Mouse (Mus musculus): ENCODE results near the gene Hist1h2bh. TPM values are rescaled to one million over a fixed set of nuclear protein-coding genes. Genes with fewer than 3 reads are reported as not detected.

Hist1h2bh gene
- total RNA-seq, 2 experiments from 2014 or later: 1.7 to 2.1 TPM

Small RNA genes within 50 kb of the gene (microRNA-seq; reads per million reads assigned to microRNA genes)
- gene Gm44297: 0 reads per million in 2 experiments
- 0 reads per million in 2 experiments for gene Gm44359
- 0 reads per million in 2 experiments for gene Gm44394
- gene n-TStga1: 0 reads per million in 2 experiments

Other genes starting within 250 kb of the Hist1h2bh start
- 10 to 100 TPM in 1 of 2 experiments, 1 to 10 TPM in 1; 8.4 to 11.1 TPM for gene Zfp322a, start 174.2 kb downstream of the Hist1h2bh start, total RNA-seq (2021)
- 1 to 10 TPM; 3.2 to 3.3 TPM for gene Abt1, start 119.5 kb downstream of the Hist1h2bh start, total RNA-seq (2021)
- gene Btn1a1, start 77.5 kb downstream of the Hist1h2bh start, total RNA-seq (2021): not detected
- gene Btn2a2, start 54.5 kb downstream of the Hist1h2bh start, total RNA-seq (2021): not detected
- gene Hist1h4h, start 12.3 kb downstream of the Hist1h2bh start, total RNA-seq (2021): 100 to 1,000 TPM; 130 to 153 TPM
- gene Hist1h2af, start 9.5 kb downstream of the Hist1h2bh start, total RNA-seq (2021): 10 to 100 TPM in 1 of 2 experiments, 1 to 10 TPM in 1; 7.7 to 11.5 TPM
- 1 to 10 TPM; 2.8 to 5.0 TPM for gene Hist1h3g, start 8.0 kb downstream of the Hist1h2bh start, total RNA-seq (2021)
- 1 to 10 TPM; 5.5 to 6.4 TPM for gene Hist1h3f, start 660 bp upstream of the Hist1h2bh start, total RNA-seq (2021)
- gene Hist1h4f, start 8.3 kb upstream of the Hist1h2bh start, total RNA-seq (2021): 10 to 100 TPM; 12.5 to 22.4 TPM
- 1 to 10 TPM; 1.6 to 2.0 TPM for gene Hist1h1d, start 9.9 kb upstream of the Hist1h2bh start, total RNA-seq (2021)
- 10 to 100 TPM; 11.9 to 17.0 TPM for gene Hist1h3e, start 19.0 kb upstream of the Hist1h2bh start, total RNA-seq (2021)
- gene Hist1h2ae, start 27.8 kb upstream of the Hist1h2bh start, total RNA-seq (2021): 1 to 10 TPM; 1.6 to 2.8 TPM
- 10 to 100 TPM; 15.3 to 21.1 TPM for gene Hist1h2bg, start 28.0 kb upstream of the Hist1h2bh start, total RNA-seq (2021)
- gene Hist1h2bf, start 30.8 kb upstream of the Hist1h2bh start, total RNA-seq (2021): 1 to 10 TPM; 7.5 to 8.5 TPM
- 1 to 10 TPM; 1.2 to 2.2 TPM for gene Hist1h2ad, start 31.0 kb upstream of the Hist1h2bh start, total RNA-seq (2021)
- gene Hist1h3d, start 32.4 kb upstream of the Hist1h2bh start, total RNA-seq (2021): 1 to 10 TPM; 2.8 to 4.8 TPM
- gene Hist1h4d, start 38.2 kb upstream of the Hist1h2bh start, total RNA-seq (2021): 10 to 100 TPM; 39.6 to 39.7 TPM
- gene Hist1h2be, start 77.7 kb upstream of the Hist1h2bh start, total RNA-seq (2021): 10 to 100 TPM; 16.6 to 18.7 TPM
- gene Hist1h1e, start 79.2 kb upstream of the Hist1h2bh start, total RNA-seq (2021): 10 to 100 TPM; 42.9 to 50.8 TPM
- gene Hist1h2ac, start 140.6 kb upstream of the Hist1h2bh start, total RNA-seq (2021): 1 to 10 TPM; 1.3 to 1.4 TPM
- gene Hist1h2bc, start 140.8 kb upstream of the Hist1h2bh start, total RNA-seq (2021): 10 to 100 TPM; 65.6 to 72.3 TPM
- not detected for gene Hist1h1t, start 152.4 kb upstream of the Hist1h2bh start, total RNA-seq (2021)
- 10 to 100 TPM; 62.8 to 75.7 TPM for gene Hist1h4c, start 155.1 kb upstream of the Hist1h2bh start, total RNA-seq (2021)
- gene Hfe, start 167.5 kb upstream of the Hist1h2bh start, total RNA-seq (2021): 10 to 100 TPM; 17.6 to 27.0 TPM
- 100 to 1,000 TPM; 188 to 225 TPM for gene Hist1h1c, start 195.4 kb upstream of the Hist1h2bh start, total RNA-seq (2021)
- gene Hist1h3c, start 202.2 kb upstream of the Hist1h2bh start, total RNA-seq (2021): 1 to 10 TPM; 4.5 to 4.6 TPM
- gene Hist1h2bb, start 203.3 kb upstream of the Hist1h2bh start, total RNA-seq (2021): 1 to 10 TPM; 5.1 to 7.0 TPM
- gene Hist1h2ab, start 207.7 kb upstream of the Hist1h2bh start, total RNA-seq (2021): 10 to 100 TPM in 1 of 2 experiments, 1 to 10 TPM in 1; 9.4 to 10.3 TPM
- gene Hist1h3b, start 208.9 kb upstream of the Hist1h2bh start, total RNA-seq (2021): 10 to 100 TPM; 14.2 to 14.3 TPM
- 1 to 10 TPM; 5.8 to 8.4 TPM for gene Hist1h4b, start 213.6 kb upstream of the Hist1h2bh start, total RNA-seq (2021)
- 1 to 10 TPM; 6.4 to 7.2 TPM for gene Hist1h4a, start 217.8 kb upstream of the Hist1h2bh start, total RNA-seq (2021)
- gene Hist1h3a, start 219.0 kb upstream of the Hist1h2bh start, total RNA-seq (2021): 10 to 100 TPM in 1 of 2 experiments, 1 to 10 TPM in 1; 9.9 to 14.4 TPM
- gene Hist1h1a, start 220.3 kb upstream of the Hist1h2bh start, total RNA-seq (2021): 1 to 10 TPM; 5.6 to 7.4 TPM
- not detected for gene Trim38, start 226.5 kb upstream of the Hist1h2bh start, total RNA-seq (2021)

All from gastrocnemius, postnatal 36 days (tissue).